Mouse (Mus musculus) ES-Bruce4 (cell line): ENCODE data around the gene Apopt1.

ENCODE experiments used
- CTCF ChIP-seq: IDR thresholded peaks from one replicate; pipeline ENCODE4 v1.8.1; 2011; ENCODE audit warnings: low read depth, low read length
- POLR2A ChIP-seq: IDR thresholded peaks from one replicate; pipeline ENCODE4 v1.8.1; 2011; ENCODE audit warnings: low read length; ENCODE audit not compliant: insufficient read depth

DNA sequence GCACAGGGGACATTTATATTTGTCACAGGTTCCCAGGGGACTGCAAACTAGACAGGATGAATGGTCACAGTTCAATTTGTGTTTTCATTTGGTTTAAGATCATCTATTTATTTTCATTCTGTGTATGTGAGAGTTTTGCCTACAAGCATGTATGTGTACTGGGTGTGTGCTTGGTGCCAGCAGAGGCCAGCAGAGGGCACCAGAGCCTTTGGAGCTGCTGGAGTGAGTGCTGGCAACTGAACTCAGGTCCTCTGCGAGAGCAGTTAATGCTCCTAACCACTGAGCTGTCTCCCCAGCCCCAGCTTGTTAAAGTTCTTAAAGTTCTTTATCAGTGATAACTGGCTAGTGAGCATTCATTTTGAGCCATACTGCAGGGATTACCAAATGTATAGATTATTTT lies 66.5 kb downstream of the Apopt1 start:
- TF ChIP-seq CTCF (peak; percentile 73), POLR2A (no peak)
